Mouse (Mus musculus) right cerebral cortex, postnatal 4 days (tissue): Measurements from ENCODE around the gene Stx1b.
"Not testable (repeated sequence)": the region's sequence is repeated elsewhere in the genome, so short reads cannot be mapped to it uniquely, and the experiment has no call there.

Source experiments
- DNase-seq: peaks from one replicate; pipeline ENCODE4 v3.0.0-alpha.2; 2022

Stx1b gene

DNA sequence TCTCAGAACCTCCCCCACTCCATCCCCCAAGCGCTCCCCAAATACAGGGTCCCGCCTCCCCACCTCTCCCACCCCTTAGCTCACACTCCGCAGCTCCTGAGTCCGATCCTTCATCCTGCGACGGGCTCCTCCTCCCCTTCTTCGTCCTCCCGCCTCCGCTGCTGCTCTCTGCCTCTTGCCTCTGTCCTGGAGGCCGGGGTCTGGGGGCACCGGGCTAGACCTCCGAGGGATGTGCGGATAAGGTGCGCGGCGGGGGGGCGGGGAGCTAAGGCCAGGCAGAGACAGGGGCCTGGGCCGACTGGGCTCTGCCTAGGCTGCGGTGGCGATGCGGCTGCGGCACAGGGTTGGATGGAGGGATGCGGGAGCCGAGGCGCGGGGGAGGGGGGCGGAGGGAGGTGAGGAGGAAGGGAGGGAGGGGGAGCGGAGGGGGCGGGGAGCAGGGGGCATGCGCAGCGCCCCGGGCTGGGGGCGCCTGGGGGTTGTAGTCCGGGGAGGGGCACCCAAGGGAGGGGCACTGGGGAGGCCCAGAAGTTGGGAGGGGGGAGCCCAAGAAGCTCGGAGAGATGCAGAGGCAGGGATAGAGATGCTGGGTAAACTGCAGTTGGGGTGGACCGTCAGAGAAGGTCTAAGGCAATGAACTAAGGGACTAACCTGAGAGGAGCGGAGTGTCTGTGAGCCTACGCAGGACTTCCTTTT is at the start of gene Stx1b, which contains the start of gene Stx4a:
TSS of gene Stx1b (minus strand) at position 374 of the 696 bp plus-strand sequence.
TSS of gene Stx4a (plus strand) at position 119 of the 696 bp plus-strand sequence.
- DNase-seq: peak; percentile 94

DNA sequence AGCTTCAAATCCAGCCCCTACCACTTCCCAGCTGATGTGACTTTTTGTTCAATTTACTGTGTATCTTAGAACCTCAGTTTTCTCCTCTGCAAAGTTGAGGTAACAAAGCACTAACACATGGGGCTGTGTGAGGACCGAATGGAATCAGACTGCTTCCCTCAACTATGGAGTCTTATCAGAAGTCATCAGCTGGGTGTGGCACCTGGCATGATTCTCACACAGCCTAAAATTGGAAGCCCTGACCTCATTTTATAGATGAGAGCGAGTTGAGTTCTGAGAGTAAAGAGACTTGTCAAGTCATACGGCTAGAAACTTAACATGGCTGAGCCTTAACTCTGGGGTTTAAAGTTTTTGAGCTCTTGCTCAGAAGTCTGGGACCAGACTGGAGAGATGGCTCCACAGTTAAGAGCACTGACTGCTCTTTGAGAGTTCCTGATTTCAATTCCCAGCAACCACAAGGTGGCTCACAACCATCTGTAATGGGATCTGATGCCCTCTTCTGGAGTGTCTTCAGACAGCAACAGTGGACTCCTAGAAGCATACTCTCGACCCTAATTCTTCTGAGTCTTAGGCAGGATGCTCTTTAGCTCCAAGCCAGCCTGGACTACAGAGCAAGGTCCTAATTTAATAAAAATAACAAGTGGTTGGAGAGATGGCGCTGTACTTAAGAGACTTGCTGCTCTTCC is 45.9 kb upstream of the Stx1b start:
- no peak for DNase-seq

DNA sequence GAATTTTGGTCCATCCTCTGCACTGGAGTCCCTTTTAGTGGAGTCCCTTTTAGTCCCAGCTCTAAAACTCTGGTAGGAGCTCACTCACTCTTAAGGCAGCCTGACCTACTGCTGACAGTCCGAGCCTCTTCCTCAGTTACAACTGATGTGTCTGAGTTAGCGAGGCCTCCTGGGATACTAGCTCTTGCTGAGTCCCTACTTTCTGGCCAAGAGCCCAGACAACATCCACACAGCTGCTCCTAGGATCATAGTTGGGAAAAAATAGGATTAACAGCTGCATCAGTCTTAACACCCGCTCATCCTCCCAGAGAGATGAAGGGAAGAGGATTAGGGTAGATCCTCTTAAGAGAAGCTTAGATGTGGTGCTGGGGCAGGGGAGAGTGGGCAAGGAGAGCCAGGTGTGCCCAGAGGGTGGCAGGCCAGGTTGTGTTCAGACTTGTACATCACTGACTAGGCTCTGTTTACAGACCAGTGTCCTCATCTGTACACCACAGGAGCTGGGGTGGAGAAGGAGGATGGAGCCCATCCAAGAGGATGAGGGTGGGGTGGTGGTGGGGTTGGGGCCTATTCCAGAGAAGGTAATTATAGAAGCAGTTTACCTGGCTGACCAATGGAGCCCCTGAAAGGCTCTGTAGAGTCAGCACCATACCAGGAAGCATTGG is 44.9 kb upstream of the Stx1b start:
- DNase-seq: no peak

DNA sequence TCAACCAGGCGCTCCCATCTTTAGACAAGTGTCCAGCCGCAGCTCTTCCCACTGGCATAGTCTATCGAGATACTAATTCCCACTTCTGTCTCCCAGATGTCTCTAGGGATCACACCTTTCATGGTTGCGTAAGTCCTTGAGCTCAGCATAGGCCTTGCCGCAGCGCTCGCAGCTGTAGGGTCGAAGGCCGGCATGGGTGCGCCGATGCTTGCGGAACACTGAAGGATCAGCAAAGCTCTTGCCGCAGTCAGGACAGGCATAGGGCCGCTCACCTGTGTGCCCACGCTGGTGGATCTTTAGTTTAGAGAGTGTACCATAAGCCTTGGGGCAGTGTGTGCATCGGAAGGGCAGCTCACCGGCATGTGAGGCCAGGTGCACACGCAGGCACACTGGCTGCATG is 43.3 kb upstream of the Stx1b start:
- no peak for DNase-seq

DNA sequence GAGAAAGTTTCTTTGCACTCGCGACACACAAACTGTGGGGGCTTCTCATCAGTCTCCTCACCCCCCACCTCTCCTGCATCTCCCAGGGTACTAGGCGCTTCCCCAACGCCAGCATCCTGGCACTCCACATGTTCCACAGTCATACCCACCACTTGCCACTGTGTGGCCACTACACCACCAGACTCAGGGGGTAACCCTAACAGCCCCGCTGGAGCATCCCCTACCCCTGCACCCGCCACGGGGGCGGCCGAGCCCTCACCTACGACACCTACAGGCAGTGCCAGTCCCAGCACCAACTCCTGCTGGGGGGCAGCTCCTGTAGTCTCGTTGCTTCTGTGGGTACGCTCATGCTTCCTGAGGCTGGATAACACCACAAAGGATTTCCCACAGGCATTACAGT is 42.1 kb upstream of the Stx1b start:
- DNase-seq: no peak

DNA sequence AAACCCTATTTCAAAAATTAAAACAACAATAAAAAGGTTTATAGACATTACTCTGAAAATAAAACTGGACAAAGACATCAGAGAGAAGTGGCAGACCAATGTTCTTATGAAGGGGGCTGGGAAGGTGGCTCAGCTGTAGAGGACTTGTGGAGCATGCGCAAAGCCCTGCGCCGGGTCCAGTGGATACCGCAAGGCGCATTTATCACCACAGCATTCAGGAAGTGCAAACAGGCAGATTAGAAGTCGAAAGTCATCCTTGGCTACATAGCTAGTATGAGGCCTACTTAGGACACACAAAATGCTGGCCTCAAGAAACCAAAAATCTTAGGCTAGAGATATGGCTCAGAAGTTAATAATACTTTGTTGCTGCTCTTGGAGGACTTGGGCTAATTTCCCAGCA is 33.9 kb upstream of the Stx1b start:
- no peak for DNase-seq

DNA sequence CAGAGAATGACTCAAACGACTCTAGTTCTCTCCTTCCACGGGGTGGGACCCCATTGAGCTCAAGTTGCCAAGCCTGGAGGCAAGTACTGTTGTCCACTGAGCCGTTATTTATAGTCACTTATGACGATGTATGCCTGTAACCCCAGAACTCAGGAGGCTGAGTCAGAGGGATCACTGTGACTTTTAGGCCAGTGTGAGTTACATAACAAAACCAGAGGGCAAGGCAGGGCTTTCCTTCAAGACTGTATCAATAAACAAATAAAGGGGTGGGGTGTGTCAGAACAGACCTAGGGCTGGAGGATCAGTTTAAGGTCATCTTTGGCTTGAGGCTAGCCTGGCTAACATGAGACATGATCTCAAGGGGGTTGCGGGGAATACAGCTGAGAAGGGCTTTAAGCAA is 26.6 kb upstream of the Stx1b start:
- DNase-seq: no peak

DNA sequence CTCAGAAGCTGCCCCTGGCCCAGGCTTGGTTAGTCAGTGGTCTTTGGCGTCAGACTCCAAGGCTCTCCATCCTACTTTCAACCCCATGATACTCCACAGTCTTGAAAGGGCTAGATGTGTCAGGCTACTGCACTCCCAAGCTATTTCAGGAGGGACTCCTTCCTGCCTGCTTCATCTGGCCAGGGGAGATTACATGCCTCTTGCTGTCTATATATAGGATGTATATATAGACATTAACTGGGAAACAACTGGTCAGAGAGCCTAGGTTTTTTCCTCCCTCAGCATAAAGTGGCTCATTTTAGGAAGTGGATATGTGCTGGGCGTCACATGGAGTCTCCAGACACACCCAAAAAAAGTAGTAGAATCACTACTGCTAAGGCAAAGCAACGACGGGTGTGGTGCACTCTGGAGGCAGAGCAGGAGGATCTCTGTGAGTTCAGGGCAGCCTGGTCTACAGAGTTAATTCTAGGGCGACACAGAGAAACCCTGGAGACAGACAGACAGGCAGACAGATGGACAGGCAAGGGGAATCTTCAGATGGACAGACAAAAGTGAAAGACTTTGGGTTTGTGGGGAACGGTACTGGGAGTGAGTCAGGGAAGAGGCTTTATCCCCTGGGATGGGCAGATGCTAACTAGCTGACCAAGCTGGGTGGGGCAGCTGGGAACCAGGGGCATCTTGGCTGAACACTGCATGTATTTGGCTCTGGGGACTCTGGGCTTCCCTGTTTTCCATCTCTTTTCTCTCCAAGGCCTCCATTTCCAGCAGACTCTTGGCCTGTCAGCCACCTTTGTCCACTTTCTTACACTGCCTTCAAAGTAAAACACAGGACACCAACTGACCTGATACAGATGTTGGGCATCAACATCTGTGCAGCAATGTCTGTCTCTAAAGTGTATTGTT is 25.9 kb upstream of the Stx1b start:
- DNase-seq: no peak

DNA sequence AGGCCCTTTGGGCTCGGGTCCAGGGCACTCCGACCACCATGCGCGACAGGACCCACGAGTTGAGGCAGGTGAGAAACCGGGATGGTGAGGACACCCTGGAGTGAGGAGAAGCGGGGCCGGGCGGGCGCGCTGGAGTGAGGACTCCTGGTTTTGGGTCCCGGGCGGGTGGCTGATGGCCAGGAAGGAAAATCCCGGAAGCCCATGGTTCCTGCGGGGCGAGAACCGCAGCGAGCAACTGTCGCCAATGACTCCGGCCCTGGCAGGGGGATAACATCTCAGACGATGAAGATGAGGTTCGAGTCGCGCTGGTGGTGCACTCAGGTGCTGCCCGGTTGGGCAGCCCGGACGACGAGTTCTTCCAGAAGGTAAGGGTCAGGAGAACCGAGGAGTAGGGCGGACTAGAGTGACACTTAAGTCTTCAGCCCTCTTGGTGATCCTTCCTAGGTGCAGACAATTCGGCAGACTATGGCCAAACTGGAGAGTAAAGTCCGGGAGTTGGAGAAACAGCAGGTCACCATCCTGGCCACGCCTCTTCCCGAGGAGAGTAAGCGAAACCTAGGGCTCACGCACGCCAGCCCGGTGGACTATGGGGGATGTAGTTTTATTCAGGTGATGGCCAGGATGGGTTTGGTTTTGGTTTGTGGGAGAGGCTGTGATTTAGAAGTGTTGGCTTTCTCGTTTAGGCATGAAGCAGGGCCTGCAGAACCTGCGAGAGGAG is 17.8 kb upstream of the Stx1b start:
- peak; percentile 71 for DNase-seq

DNA sequence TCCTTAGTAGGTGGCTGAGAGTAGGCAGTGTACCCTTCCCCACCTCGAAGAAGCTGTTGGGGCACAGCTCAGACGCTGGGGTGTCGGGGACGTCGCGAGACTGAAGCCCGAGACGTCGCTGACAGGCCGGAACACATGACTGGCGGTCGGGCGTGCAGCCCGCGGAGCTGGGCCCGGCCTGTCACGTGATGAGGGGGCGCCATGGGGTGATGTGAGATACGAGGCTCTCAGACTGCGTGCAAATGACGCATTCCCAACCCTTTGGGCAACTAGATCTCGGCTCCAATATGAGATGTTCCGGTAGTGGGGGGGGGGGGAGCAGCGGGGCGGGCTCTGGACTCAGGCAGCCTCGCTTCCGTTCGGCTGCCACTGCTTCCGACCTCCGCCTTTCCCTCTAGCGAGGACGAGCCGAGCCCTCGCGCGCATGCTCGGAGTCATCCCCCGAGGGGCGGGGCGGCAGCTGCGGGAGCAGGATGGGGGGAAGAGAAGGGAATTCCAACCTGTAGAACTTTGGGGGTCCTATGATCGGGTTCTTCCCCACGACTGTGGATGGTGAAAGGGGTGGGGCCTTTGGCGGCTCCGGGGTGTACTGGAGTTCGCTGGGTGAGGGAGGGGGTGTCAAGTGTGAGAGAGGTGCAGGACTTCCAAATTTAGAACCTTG is 17.1 kb upstream of the Stx1b start:
- peak; percentile 93 for DNase-seq

DNA sequence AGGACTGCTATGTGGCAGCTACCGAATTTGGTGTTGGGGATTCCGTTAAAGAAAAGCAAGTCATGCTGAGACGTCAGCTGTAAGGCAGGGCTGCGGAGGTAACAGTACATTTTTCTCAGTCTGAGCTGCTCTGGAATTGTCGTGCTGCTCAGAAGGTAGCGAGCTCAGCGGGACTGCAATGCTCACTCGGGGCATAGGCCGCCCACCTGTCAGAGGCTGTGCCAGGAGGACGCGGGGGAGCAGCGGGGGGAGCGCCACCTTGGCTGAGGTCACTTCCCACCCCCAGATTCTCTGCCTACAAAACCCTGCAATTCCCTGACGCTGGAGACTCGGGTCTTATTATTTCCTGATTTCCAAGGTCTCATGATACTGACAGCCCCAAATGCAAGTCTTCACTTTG is 16.5 kb upstream of the Stx1b start:
- peak; percentile 42 for DNase-seq

DNA sequence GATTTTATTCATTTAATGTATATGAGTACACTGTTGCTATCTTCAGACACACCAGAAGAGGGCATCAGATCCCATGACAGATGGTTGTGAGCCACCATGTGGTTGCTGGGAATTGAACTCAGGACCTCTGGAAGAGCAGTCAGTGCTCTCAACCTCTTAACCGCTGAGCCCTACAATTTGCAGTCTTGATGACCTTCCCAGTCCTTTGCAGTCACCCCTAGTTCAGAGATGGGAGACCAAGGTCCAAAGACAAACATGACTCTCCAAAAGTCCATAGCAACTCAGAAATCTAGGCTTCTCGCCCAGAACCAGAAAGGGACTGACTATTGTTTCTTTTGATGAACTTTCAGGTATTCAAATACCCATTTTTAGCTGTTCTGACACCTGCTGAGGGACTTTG is 15.7 kb upstream of the Stx1b start:
- DNase-seq: not testable (repeated sequence)

DNA sequence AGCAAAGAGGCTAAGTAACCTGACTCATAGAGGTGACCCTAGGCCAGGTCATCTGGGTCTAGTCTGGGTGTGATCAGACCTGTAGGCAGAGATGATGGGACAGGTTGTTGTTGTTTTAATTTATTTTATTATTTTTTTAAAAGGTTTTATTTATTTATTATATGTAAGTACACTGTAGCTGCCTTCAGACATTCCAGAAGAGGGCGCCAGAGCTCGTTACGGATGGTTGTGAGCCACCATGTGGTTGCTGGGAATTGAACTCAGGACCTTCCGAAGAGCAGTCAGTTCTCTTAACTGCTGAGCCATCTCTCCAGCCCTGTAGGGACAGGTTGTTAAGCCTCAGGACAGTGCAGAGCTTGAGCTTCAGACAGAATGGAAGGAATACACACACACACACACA is 13.5 kb upstream of the Stx1b start:
- DNase-seq: not testable (repeated sequence)

DNA sequence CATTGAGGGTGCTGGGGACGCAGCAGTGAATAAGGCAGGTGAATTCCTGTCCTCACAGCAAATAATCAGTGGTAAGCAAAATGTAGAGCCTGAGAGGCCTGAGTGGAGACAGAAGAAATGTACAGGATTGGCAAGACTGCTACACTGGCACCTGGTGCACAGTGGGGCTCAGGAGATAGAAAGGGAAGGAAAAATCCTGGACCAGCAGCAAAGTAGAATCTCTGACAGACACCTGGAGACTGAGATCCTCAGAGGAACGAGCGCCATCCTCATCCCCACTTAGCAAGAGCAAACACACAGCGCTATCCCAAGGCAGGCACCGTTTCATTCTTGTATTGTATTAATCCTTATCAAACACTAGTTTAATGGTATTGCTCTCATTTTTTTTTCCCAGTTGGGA is 13.1 kb upstream of the Stx1b start:
- DNase-seq: no peak

DNA sequence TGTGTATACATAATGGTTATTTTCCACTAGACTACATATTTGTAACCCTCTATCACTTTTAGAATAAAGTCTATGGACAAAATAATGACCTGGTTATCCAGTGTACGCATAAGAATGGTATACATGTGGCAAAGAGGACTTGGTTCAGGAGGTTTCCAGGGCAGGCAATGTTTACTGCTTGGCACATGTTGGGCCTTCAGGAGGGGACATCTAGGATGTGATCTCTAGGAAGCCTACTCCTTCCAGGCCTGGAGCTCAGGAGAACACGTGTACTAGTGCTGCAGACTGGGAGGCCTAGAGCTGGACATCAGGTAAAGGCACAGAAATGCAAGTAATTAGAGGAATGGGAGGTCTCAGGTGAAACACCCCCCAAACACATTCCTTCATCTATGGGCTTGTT is 11.2 kb upstream of the Stx1b start:
- DNase-seq: no peak

DNA sequence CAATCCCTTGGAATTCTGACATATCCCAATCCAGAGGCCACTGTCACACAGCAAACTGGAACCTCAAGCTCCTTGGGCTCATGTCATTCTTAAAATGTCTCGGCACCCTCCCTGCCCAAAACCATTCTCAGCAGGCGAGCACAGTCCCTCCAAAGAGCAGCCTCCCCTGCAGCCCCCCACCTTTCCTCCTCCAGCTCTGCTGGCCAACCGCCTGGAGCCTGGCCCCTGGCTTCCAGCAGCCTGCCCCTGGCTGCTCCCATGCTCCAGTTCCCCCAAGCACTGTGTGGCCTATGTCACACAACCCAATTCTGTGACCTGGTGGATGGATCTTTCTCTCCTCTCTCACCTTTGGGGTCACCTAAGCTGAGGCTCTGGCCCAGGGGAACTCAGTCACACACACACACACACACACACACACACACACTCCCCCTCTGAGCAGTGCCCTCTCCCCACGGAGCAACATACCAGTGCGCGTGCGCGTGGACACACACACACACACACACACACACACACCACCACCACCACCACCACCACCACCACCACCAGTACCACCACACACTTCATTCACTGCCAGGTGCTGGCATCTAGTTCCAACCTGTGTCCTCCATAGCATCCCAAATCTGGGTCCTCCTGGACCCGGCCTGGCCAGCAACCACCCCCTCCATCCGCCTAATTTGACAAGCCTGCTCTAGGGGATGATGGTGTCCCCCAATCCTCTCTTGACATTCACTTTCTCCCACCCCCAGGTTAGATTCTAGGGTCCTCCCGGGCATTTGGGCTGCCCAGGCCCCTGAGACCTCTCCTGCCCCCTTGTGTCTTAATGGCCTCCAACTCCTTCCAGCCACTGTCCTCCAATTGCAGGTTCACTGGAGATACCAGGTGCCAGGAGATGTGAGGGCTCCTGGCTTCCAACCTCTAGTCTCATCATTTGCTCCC is 845 bp downstream of the Stx1b start:
- DNase-seq: no peak

DNA sequence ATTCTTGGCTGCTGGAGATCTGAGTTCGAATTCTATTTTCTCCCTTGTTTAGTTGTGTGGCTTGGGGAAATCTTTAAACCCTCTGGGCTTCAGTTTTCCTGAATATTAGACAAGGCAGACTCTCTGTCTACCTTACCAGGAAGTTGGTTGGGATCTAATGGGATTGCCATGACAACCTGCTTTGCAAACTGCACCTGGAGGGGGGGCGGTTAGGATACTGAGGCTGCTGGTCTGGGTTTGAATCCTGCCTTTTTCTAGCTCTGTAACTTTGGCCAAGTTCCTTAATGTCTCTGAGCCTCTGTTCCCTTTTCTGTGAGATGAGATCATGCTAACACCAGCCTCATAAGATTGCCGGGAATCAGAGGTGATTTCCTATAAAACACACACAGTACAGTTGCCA is 1.9 kb downstream of the Stx1b start:
- no peak for DNase-seq

DNA sequence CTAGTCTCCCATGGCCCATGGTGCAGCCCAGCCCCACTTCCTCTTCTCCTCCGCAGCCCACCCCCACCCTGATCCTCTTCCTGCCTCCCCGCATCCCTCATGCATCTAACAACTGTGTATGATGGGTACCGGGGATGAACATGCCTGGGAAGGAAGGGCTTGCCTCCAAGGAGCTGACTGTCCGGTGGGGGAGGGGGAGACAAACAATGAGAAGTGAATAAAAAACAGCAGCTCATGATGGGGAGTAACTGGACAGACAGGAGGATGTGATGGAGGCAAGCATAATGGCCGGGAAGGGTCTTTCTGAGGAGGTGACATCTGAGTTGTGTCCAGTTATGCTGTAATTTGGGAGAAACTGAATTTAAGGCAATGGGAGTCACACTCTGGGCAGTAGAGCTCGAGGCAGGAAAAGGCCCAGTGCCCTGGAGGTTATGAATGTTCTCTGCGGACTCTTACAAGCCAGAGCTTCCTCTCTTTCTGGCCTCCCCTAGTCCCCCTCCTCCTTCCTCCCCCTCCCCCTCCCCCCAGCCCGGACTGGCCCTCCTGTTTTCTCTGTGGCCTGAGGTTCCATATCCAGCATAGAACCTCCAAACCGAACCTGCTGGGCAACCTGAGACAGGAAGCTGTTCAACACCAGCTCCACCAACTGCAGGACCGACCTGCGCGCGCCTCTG is 3.4 kb downstream of the Stx1b start:
- no peak for DNase-seq

DNA sequence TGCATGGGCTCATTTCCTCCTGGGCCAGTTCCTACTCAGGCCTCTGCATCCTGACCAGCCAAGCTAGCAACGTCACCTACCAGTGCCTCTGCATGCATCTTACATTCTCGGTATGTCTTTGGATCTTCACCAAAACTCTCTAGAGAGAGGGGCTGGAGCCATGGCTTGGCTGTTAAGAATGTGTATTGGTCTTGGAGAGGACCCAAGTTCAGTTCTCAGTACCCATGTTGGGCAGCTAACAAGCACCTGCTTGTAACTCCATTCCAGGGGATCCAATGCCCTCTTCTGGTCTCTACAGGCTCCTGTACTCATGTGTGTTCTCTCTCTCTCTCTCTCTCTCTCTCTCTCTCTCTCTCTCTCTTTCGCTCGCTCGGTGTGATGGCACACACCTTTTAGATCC is 6.6 kb downstream of the Stx1b start:
- no peak for DNase-seq

DNA sequence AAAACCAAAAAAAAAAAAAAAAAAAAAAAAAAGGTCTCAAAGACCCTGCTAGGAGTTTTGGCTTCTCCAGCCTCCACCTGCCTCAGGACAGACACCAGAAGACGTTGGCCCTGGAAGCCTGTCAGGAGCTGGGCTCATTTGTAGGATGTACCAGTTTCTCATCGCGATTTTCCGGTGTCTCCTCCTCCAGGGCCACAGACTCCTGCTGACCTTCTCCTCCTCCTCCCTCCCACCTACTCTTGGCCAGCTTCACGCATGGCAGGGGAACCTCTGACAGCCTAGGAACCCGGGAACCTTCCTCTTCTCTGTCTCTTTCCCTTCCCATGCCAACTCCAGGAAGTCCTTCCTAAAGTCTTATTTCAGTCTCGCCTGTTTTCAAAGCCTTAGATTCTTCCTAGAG is 7.3 kb downstream of the Stx1b start:
- DNase-seq: no peak
